Mouse (Mus musculus): ENCODE measurements around the gene Crtc3.
A peak's percentile ranks its signal among the peaks of the same experiment; 100 is the strongest.

- peak in 1 of 3 experiments; percentile 18; a peak in 1 of 6 replicates for TF ChIP-seq CTCF (IDR thresholded peaks at IDR 0.05 in 2 of 3, conservative IDR thresholded peaks at IDR 0.05 in 1 of 3; ENCODE audit: control insufficient read depth in 1 of 3, insufficient read depth in 1 of 3, low read depth in 2 of 3, low read length in 3 of 3, poor library complexity in 1 of 3, severe bottlenecking in 1 of 3)
- no peak for TF ChIP-seq MAX (IDR thresholded peaks at IDR 0.05; ENCODE audit: low read length)
These were observed 13.8 kb upstream of the Crtc3 start for GRCm38 (mm10) chr7:80702510-80702909.
